Mouse (Mus musculus) effector memory CD4-positive, alpha-beta T cell, adult 5 months (primary cell): Measurements from ENCODE around the gene Gm3594. TPM values are rescaled to one million over a fixed set of nuclear protein-coding genes. Genes with fewer than 3 reads are reported as not detected.

Experiments
- polyA plus RNA-seq: library from polyadenylated mRNA; unstranded; fragments of 100-300 nt; shearing (Covaris generic); gene quantifications from one replicate; pipeline ENCODE4 v1.2.1, GENCODE M21; 2017

Gm3594 gene
- not detected for polyA plus RNA-seq

DNA sequence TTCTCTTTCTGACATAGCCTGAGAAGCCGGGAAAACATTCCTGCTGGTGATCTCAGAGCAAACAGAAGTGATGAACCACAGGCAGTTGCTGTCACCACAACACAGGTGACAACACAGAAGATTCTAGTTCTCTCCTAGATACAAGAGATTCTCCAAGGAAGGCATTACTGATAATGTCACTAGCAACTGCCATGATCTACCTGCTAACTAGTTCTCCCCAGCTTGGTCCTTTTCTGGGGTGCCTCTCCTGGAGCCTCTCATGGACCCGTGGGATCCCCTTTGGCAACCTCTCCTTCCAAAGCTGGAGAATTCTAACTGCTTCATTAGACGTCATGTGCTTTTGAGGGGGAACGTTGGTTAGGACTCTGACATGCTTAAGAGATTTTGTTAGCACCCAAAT lies at the start of gene Gm3594:
Gene Gm3594 (minus strand): TSS at position 101 of the 400 bp plus-strand sequence.

DNA sequence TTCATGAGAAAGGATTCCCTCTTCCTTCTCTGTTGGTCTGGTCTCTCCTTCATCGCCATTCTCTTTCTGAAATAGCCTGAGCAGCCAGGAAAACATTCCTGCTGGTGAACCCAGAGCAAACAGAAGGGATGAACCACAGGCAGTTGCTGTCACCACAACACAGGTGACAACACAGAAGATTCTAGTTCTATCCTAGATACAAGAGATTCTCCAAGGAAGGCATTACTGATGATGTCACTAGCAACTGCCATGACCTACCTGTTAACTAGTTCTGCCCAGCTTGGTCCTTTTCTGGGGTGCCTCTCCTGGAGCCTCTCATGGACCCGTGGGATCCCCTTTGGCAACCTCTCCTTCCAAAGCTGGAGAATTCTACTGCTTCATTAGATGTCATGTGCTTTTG lies 32.0 kb downstream of the Gm3594 start, which contains the start of gene Gm3591:
Gene Gm3591 (minus strand): TSS at position 101 of the 400 bp plus-strand sequence.

DNA sequence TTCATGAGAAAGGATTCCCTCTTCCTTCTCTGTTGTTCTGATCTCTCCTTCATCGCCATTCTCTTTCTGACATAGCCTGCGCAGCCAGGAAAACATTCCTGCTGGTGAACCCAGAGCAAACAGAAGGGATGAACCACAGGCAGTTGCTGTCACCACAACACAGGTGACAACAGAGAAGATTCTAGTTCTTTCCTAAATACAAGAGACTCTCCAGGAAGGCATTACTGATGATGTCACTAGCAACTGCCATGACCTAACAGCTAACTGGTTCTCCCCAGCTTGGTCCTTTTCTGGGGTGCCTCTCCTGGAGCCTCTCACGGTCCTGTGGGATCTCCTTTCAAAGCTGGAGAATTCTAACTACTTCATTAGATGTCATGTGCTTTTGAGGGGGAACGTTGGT lies 54.2 kb downstream of the Gm3594 start, which contains the start of gene Gm16440:
Gene Gm16440 (minus strand): TSS at position 101 of the 400 bp plus-strand sequence.

Other genes starting within 250 kb of the Gm3594 start
- not detected for gene Gm21560, start 225.3 kb downstream of the Gm3594 start, polyA plus RNA-seq
- 0.29 TPM for gene Gm3411, start 157.4 kb downstream of the Gm3594 start, polyA plus RNA-seq
- not detected for gene Gm21103, start 139.8 kb downstream of the Gm3594 start, polyA plus RNA-seq
- gene Gm3618, start 100.9 kb downstream of the Gm3594 start, polyA plus RNA-seq: not detected
- gene Gm16440, start 54.3 kb downstream of the Gm3594 start, polyA plus RNA-seq: not detected
- gene Gm3591, start 32.1 kb downstream of the Gm3594 start, polyA plus RNA-seq: not detected
- gene Gm8356, start 92.7 kb upstream of the Gm3594 start, polyA plus RNA-seq: not detected
- gene Gm3629, start 146.0 kb upstream of the Gm3594 start, polyA plus RNA-seq: not detected
- not detected for gene Gm3460, start 177.8 kb upstream of the Gm3594 start, polyA plus RNA-seq
- gene Gm10251, start 239.6 kb upstream of the Gm3594 start, polyA plus RNA-seq: not detected